Mouse (Mus musculus): ENCODE data around the gene Lclat1. TPM values are rescaled to one million over a fixed set of nuclear protein-coding genes. Genes with fewer than 3 reads are reported as not detected.

Lclat1 gene
- polyA plus RNA-seq, 1 experiment = 20.4 TPM

GRCm38 (mm10) chr17:73284301-73284700, 176.5 kb downstream of the Lclat1 start:
- no peak for TF ChIP-seq MAX (IDR thresholded peaks at IDR 0.05)
- no peaks in the 10 kb centered on the region for H3K27me3 ChIP-seq (ENCODE audit: control insufficient read depth, insufficient read depth, insufficient read length)
- no peaks in the 10 kb centered on the region for H3K36me3 ChIP-seq (ENCODE audit: control insufficient read depth, insufficient read depth)
- no peaks in the 10 kb centered on the region for H3K79me2 ChIP-seq (ENCODE audit: control insufficient read depth, insufficient read depth)
- no peak overlapping the region for H3ac ChIP-seq (ENCODE audit: control insufficient read depth, insufficient read length, low read depth)
- H3K79me3 ChIP-seq (ENCODE audit: low read depth) = no peaks in the 10 kb centered on the region
- H3K4me3 ChIP-seq (ENCODE audit: insufficient read depth, poor library complexity, severe bottlenecking) = no peak overlapping the region

Other genes with a start within 250 kb of the Lclat1 start
- gene Lbh, start 189.7 kb upstream of the Lclat1 start, polyA plus RNA-seq (2012; fragmentation: generic; extraction: Trizol) = 38.4 TPM

Data from C2C12 (cell line).